In the genomic region with DNA sequence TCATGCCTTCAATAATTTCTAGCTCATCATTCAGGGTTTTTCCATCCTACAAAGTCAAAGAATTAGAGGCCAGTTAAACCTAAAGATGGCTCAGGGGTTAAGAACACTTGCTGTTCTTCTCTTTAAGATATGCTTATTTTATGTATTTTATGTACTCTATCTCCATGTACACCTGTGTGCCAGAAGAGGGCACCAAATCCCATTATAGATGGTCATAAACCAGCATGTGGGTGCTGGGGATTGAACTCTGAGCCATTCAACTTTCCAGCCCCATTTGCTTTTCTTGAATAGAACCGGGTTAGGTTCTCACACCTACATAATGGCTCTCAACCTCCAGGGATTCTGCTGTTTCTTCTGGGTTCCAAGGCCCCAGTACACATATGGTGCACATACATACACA, we compare ENCODE assay signal across 1 mouse cellular context.
TF ChIP-seq lines count a peak whose summit lies in the region.

No protein-coding gene starts in this region.

TF ChIP-seq in CH12.LX, 34 proteins besides CTCF, POLR2A, EP300 and RAD21:
- TF ChIP-seq SIN3A (IDR thresholded peaks at IDR 0.05; ENCODE audit: low read length): no peak
- TF ChIP-seq ZMIZ1 (IDR thresholded peaks at IDR 0.05; ENCODE audit: low read depth, low read length): no peak
- TF ChIP-seq MAFK (IDR thresholded peaks at IDR 0.05; ENCODE audit: insufficient replicate concordance, low read length): no peak
- no peak for TF ChIP-seq JUN (IDR thresholded peaks at IDR 0.05; ENCODE audit: insufficient read depth, low read depth, low read length)
- TF ChIP-seq ZC3H11A (IDR thresholded peaks at IDR 0.05; ENCODE audit: low read depth, low read length): no peak
- TF ChIP-seq USF1 (IDR thresholded peaks at IDR 0.05; ENCODE audit: low read depth, low read length): no peak
- no peak for TF ChIP-seq RCOR1 (conservative IDR thresholded peaks at IDR 0.05; ENCODE audit: low read depth, low read length)
- no peak for TF ChIP-seq IRF4 (IDR thresholded peaks at IDR 0.05; ENCODE audit: low read depth, low read length)
